Mouse (Mus musculus) kidney, adult 2 months (tissue): Measurements from ENCODE around the gene Smyd1. TPM values are rescaled to one million over a fixed set of nuclear protein-coding genes. Genes with fewer than 3 reads are reported as not detected.
A peak's percentile ranks its signal among the peaks of the same experiment; 100 is the strongest.

ENCODE experiments used
- DNase-seq: peaks from one replicate; pipeline ENCODE4 v3.0.0; 2021
- H3K27ac ChIP-seq: fragments of 200-500 bp; 2 replicates; pipeline ENCODE4 v1.5.1; 2012; ENCODE audit warnings: low read depth, low read length, control low read depth, inconsistent platforms; ENCODE audit not compliant: insufficient read depth
- H3K27me3 ChIP-seq: fragments of 200-500 bp; replicated peaks from 2 replicates; pipeline ENCODE4 v1.6.1; 2012; ENCODE audit warnings: mild to moderate bottlenecking, moderate library complexity, low read length, inconsistent platforms; ENCODE audit not compliant: control insufficient read depth, insufficient read depth
- H3K36me3 ChIP-seq: fragments of 200-500 bp; 2 replicates; pipeline ENCODE4 v1.6.1; 2012; ENCODE audit warnings: mild to moderate bottlenecking, moderate library complexity, low read length, inconsistent platforms; ENCODE audit not compliant: control insufficient read depth, insufficient read depth
- H3K4me1 ChIP-seq: fragments of 200-500 bp; 2 replicates; pipeline ENCODE4 v1.6.1; 2011; ENCODE audit warnings: low read length; ENCODE audit not compliant: control insufficient read depth, insufficient read depth
- H3K4me3 ChIP-seq: fragments of 200-500 bp; 2 replicates; pipeline ENCODE4 v1.5.1; 2011; ENCODE audit warnings: mild to moderate bottlenecking, low read depth, low read length, control low read depth; ENCODE audit not compliant: insufficient read depth
- CTCF ChIP-seq: fragments of 200-500 bp; conservative IDR thresholded peaks from 2 replicates; pipeline ENCODE4 v1.5.1; 2011; ENCODE audit warnings: low read depth, mild to moderate bottlenecking, control low read depth, low read length, moderate library complexity, mixed read lengths; ENCODE audit not compliant: insufficient read depth, insufficient read length
- POLR2A ChIP-seq: fragments of 200-500 bp; IDR thresholded peaks from one replicate; pipeline ENCODE4 v1.6.1; 2011; ENCODE audit warnings: low read depth, low read length, control low read depth
- WGBS: fragments of 180-500 bp; shearing (Covaris S2); methylation state at CpG from one replicate; pipeline ENCODE4 v1.1.7; 2018; 5-methylcytosine and 5-hydroxymethylcytosine counted together
- polyA plus RNA-seq: library from polyadenylated mRNA; depleted of rRNA; stranded (reverse); fragments of >200 nt; gene quantifications from 2 replicates; pipeline ENCODE4 v1.2.3, GENCODE M21; 2012

The Smyd1 gene
- polyA plus RNA-seq, 1 experiment = 2.3 TPM

- 64% methylated on average over 6 of the region's 6 CpGs for WGBS
- Histone ChIP-seq H3K4me3 (no peak overlapping the region), H3K27ac (no peak overlapping the region), H3K27me3 (no peaks in the 10 kb centered on the region), H3K36me3 (no peaks in the 10 kb centered on the region), H3K4me1 (no peaks in the 10 kb centered on the region)
- peak; percentile 51 for DNase-seq
- TF ChIP-seq CTCF (no peak), POLR2A (no peak)
Measured at GRCm38 (mm10) chr6:71193151-71193740, 128.8 kb downstream of the Smyd1 start.

GRCm38 (mm10) chr6:71190501-71190900 is 131.5 kb downstream of the Smyd1 start:
- no peaks in the 10 kb centered on the region for H3K36me3 ChIP-seq
- no peak overlapping the region for H3K4me3 ChIP-seq
- WGBS = 83% methylated on average over 2 of the region's 2 CpGs
- no peak for TF ChIP-seq CTCF
- TF ChIP-seq POLR2A = no peak
- no peaks in the 10 kb centered on the region for H3K27me3 ChIP-seq
- no peak overlapping the region for H3K27ac ChIP-seq
- no peak for DNase-seq
- H3K4me1 ChIP-seq = no peaks in the 10 kb centered on the region

GRCm38 (mm10) chr6:71189578-71189977 is 132.5 kb downstream of the Smyd1 start:
- no peak overlapping the region for H3K27ac ChIP-seq
- H3K4me3 ChIP-seq = no peak overlapping the region
- H3K27me3 ChIP-seq = no peaks in the 10 kb centered on the region
- peak; percentile 30 for DNase-seq
- TF ChIP-seq CTCF (no peak), POLR2A (no peak)
- WGBS = 47% methylated on average over 1 of the region's 1 CpGs
- no peaks in the 10 kb centered on the region for H3K4me1 ChIP-seq
- no peaks in the 10 kb centered on the region for H3K36me3 ChIP-seq

- TF ChIP-seq CTCF (no peak), POLR2A (no peak)
- Histone ChIP-seq H3K36me3 (no peaks in the 10 kb centered on the region), H3K27me3 (no peaks in the 10 kb centered on the region), H3K4me1 (no peaks in the 10 kb centered on the region), H3K27ac (no peak overlapping the region), H3K4me3 (no peak overlapping the region)
- no peak for DNase-seq
- WGBS = 59% methylated on average over 7 of the region's 7 CpGs
Measured at GRCm38 (mm10) chr6:71184941-71185604, 137.0 kb downstream of the Smyd1 start.

- no peaks in the 10 kb centered on the region for H3K36me3 ChIP-seq
- TF ChIP-seq CTCF (no peak), POLR2A (no peak)
- H3K27me3 ChIP-seq = no peaks in the 10 kb centered on the region
- DNase-seq = no peak
- H3K4me1 ChIP-seq = no peaks in the 10 kb centered on the region
- no peak overlapping the region for H3K27ac ChIP-seq
- H3K4me3 ChIP-seq = no peak overlapping the region
- 94% methylated on average over 1 of the region's 1 CpGs for WGBS
Measured at GRCm38 (mm10) chr6:71180596-71180995, 141.4 kb downstream of the Smyd1 start.

- H3K4me3 ChIP-seq = no peak overlapping the region
- H3K27ac ChIP-seq = no peak overlapping the region
- 67% methylated on average over 10 of the region's 10 CpGs for WGBS
- H3K36me3 ChIP-seq = no peaks in the 10 kb centered on the region
- peaks cover 3% of the 10 kb centered on the region; the same call in 1 of the 2 replicates for H3K4me1 ChIP-seq
- TF ChIP-seq CTCF = no peak
- TF ChIP-seq POLR2A = no peak
- DNase-seq = peak; percentile 62
- no peaks in the 10 kb centered on the region for H3K27me3 ChIP-seq
Measured at GRCm38 (mm10) chr6:71172812-71173580, 149.0 kb downstream of the Smyd1 start.

GRCm38 (mm10) chr6:71166551-71167169 is 155.4 kb downstream of the Smyd1 start:
- DNase-seq = peak; percentile 57
- TF ChIP-seq CTCF = peak; percentile 44
- TF ChIP-seq POLR2A = no peak
- H3K27me3 ChIP-seq = no peaks in the 10 kb centered on the region
- H3K36me3 ChIP-seq = no peaks in the 10 kb centered on the region
- no peak overlapping the region for H3K27ac ChIP-seq
- H3K4me1 ChIP-seq = no peaks in the 10 kb centered on the region
- H3K4me3 ChIP-seq = no peak overlapping the region
- 27% methylated on average over 6 of the region's 6 CpGs for WGBS
